Mouse (Mus musculus): ENCODE measurements at regions not wholly inside any gene's neighbourhood (a gene's known extent, or its start where the extent isn't known, plus 50 kb on each side); places are given as distances from the start of the nearest gene placed in this dataset.
"Not testable (repeated sequence)": the region's sequence is repeated elsewhere in the genome, so short reads cannot be mapped to it uniquely, and the experiment has no call there.

- DNase-seq, result no peak
Observed at GRCm38 (mm10) chr16:57927816-57928215, 173.3 kb upstream of the Col8a1 start.

- no peak for DNase-seq
Observed at GRCm38 (mm10) chr16:57928301-57928700, 173.8 kb upstream of the Col8a1 start.

GRCm38 (mm10) chr16:57929151-57929764 lies 174.7 kb upstream of the Col8a1 start:
- DNase-seq, result no peak

DNA sequence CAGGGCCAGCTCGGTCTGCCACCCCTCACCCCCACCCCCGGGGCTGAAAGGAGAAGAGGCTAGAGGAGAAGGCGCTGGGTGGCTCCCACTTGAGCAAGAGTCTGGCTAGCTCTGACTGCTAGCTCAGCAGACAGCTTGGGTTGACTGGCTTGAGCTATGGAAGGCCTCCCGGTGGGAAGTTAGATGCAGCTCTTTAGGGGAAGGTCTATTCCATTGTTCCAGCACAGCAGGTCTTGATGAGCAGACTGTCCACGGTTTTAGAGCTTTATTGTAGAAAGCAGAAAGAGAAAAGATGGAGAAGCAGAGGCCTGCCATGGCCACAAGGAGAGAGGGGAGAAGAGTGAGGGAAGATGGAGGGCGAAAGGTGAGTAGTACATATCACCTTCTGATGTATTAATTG lies 190.9 kb upstream of the Col8a1 start:
- DNase-seq, result no peak

DNA sequence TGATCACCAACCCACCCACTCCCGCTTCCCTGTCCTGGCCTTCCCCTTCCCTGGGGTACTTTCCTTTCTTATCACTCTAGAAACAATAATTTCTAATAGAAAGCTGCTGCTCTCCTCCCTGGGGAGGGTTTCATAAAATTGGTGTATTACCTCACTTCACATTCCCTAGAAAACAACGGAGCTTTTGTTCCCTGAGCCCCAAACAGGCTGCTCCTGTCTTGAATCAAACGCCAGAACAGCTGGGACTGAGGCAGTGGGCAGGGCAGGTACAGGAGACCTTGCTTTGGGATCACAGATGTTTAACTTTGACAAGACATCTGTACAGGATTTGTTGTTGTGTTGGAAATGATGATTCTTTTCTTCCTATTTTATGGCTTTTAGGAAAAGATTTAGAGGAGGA lies 192.8 kb upstream of the Col8a1 start:
- DNase-seq, result no peak

DNA sequence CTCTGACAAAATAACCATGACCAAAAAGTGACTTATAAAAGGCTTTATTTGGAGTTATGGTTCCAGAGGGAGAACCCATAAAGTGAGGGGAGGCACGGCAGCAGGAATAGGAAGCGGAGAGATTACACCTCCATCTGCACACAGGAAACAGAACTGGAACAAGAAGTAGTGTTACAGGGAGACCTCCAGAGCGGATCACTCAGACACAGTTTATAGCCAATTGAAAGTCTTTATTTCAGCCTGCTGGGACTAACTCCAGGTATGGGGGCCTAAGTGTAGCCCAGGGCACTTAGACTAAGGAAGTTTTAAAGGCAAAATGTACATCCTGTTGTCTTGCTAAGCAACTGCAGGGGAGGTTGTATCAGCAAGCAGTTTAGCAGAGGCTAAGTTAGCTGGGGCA lies 195.1 kb upstream of the Col8a1 start:
- no peak for DNase-seq

- no peak for DNase-seq
Observed at GRCm38 (mm10) chr16:57970956-57971355, 216.4 kb upstream of the Col8a1 start.

DNA sequence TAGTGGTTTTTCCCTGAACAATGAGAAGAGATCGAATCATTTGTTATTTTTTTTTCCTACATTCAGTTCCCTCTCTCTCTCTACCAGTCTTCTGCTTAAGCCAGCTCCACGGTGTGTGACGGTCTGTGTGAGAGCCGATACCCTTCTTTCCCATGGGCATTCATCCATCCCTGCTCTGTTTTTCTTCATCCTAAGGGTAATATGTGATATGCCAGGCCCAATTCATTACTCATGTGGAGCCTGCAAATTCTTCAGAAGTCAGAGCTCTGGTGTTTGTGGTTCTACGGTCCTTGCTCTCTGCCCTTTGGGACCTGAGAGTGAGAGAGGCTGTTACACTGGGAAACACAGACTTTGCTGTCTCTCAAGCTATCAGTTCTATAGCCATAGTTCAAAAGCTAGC lies 229.6 kb upstream of the Col8a1 start:
- DNase-seq, result no peak

GRCm38 (mm10) chr16:58005740-58006139 lies 251.2 kb upstream of the Col8a1 start:
- no peak for DNase-seq

- no peak for DNase-seq
Observed at GRCm38 (mm10) chr16:58013557-58013956, 259.0 kb upstream of the Col8a1 start.

DNA sequence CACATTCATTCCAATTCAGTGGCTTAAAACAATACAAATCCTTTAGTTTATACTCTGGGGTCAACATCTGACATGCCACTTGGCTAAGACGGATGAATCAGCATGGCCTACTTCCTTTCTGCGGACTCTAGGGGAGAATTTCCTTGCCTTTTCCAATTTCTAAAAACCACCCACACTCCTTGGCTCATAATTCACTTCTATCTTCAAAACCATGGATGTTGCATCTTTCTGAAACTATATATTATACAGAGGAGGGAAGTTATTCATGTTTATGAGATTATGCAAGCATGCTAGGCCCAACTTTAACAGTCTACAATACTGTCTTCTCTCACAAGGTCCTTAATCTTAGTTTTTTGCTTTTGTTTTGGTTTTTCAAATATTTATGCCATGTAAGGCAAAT lies 273.0 kb upstream of the Col8a1 start:
- DNase-seq, result no peak

DNA sequence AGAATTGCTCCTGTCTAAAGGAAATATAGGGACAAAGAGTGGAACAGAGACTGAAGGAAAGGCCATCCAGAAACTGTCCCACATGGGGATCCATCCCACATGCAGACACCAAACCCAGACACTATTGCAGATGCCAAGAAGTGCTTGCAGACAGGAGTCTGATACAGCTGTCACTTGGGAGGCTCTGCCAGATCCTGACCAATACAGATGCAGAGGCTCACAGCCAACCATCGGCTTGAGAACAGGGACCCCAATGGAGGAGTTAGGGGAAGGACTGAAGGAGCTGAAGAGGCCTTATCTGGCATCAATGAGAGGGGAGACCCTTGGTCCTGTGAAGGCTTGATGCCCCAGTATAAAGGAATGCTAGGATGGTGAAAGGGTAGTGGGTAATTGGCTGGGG lies 274.0 kb upstream of the Col8a1 start:
- not testable (repeated sequence) for DNase-seq

DNA sequence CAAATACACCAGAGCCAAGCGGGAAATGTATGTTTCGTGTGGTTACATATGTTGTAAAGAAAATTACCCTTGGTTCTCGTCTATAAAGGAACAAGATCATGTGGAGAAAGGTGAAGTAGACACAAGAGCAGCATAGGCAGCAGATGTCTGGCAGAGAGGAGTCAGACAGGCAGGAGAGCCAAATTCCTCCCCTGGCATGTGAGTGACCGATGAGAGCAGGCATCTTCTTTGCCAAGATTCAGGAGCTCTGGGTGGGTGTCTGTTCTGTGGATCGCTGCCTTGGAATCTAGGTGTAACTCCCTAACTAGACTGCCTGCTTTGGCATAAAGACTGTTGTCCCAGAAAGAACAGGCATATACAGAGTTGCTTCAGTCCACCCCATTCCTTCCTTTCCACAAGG lies 275.1 kb upstream of the Col8a1 start:
- DNase-seq, result no peak

DNA sequence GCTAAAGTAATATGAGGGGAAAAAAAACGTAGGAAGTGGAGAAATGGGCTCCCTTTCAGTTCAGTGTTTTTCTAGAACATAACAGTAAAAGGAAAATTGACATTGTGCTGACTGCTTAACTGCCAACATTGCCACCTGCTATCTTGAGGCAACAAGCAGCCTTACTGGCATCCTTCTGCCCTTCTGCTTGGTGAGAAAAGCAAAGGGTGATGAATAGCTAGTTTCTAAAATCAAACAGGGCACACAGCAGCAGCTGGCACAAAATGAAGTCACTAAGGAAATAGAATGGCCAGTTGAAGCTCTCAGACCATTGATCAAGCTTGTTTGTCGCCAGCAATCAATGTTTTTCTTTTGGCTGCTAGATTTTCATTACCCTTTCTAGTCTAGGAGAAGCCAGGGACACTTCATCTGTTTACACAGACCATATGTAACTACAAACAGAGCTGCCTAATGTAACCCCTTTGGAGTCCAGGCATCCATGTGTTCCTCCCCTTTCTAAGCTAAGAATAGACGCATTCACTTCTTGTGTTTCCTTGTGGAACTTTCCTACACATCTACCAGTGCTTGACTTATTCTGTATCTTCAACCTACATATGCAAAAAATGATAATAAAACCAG lies 314.2 kb upstream of the Col8a1 start:
- no peak for DNase-seq

DNA sequence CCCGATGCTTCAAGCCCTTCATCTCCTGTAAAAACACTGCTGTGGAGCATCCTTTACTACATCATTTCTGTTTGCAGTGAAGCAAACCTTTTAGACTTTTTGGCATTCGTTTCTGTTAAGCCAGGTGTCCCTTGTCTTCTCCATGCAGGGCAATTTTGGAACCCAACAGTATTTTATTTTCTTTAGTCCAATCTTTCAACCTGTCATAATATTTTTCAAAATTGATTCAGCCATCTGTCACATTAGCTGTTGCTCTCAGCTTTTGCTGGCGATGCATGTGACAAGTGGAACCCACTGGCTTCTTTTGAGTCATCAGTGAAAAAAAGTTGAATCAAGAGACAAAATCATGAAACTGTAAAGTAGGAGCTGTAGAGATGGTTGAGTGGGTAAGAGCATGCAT lies 317.9 kb upstream of the Col8a1 start:
- DNase-seq, result no peak

- DNase-seq, result no peak
Observed at GRCm38 (mm10) chr16:58100351-58100750, 307.9 kb upstream of the Dcbld2 start.

GRCm38 (mm10) chr16:58110452-58110851 lies 297.8 kb upstream of the Dcbld2 start:
- no peak for DNase-seq

- no peak for DNase-seq
Observed at GRCm38 (mm10) chr16:58126086-58126485, 282.2 kb upstream of the Dcbld2 start.

DNA sequence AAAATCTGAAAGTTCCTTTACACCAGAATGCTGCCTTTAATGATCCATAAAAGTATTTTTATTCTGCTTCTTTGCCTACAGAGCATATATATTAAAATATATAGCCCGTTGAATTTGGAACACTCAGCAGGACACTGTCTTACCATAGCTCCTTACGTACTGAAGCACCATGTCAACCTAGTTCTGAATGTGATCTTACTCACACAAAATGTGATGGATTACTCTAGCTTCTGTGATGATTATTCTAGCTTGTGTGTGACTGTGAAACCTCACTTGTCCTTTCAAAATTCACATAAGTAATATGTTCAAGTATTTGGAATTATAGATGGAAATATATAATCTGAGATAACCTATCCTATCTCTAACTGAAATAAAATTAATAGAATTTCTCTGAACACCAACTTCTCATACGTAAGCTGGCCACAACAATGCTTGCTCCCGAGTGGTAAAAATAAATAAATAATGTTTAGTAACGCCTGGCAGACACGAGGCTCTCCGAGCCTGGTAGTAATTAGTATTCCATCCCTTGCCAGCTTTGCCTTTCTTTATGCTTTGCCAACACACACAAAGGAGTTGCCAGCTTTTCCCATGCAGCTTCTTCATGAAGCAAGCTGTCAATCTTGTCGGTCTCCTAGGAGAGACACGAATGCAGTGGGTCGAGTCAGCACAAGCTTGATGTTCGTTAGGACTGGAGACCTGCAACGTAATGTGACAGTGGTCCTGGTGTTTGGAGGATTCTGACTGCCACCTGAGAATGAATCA lies 271.9 kb upstream of the Dcbld2 start:
- DNase-seq, result no peak

DNA sequence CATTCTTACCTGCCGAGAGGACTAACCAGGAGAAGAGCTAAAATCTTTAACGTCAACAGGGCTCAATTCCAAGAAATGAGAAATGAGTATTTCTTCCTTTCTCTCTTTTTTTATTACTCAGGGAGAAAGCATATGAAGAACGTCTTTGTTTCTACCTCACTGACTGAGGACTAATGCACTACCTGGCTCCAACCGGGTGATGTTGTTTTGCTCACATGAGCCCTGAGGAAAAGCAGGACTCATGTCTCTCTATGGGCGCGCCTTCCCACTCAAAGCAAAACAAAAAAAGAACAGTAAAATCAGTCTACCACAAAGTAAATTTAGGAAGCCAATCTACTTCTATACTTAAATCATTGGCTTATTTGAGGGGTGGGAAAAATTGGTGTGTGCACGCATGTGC lies 271.3 kb upstream of the Dcbld2 start:
- no peak for DNase-seq

DNA sequence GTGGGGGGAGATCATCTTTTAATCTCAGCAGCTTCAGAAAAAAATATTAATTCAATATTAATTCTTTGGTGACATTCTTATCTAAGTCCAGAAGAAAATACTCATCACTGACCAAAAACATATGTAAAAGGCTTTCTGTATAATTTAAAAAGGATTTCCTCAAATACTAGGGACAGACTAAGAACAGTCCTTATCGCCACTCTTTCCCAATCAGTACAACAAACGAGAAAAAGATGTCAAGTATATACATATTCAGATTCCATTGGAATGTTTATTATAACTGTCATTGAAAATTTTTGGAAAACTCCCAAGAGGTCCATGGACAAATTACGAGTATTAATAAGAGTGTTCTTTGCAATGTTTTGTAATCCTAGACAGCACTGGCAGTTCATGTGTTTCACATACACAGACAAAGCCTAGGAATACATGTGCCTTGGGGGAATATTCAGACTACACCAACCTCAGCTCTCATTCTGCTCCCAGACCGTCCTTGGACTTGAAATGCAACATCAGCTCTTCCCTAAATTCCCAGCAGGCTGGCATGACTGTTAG lies 270.4 kb upstream of the Dcbld2 start:
- DNase-seq, result no peak

GRCm38 (mm10) chr16:58146479-58146878 lies 261.8 kb upstream of the Dcbld2 start:
- DNase-seq, result no peak

- no peak for DNase-seq
Observed at GRCm38 (mm10) chr16:58155538-58155937, 252.7 kb upstream of the Dcbld2 start.

- DNase-seq, result no peak
Observed at GRCm38 (mm10) chr16:58178744-58179401, 229.4 kb upstream of the Dcbld2 start.

Data from thymus, postnatal 25 days (tissue).